Mouse (Mus musculus): ENCODE results near the gene Tjap1. TPM values are rescaled to one million over a fixed set of nuclear protein-coding genes. Genes with fewer than 3 reads are reported as not detected.

Gene Tjap1
- polyA plus RNA-seq, 1 experiment = 50.9 TPM

DNA sequence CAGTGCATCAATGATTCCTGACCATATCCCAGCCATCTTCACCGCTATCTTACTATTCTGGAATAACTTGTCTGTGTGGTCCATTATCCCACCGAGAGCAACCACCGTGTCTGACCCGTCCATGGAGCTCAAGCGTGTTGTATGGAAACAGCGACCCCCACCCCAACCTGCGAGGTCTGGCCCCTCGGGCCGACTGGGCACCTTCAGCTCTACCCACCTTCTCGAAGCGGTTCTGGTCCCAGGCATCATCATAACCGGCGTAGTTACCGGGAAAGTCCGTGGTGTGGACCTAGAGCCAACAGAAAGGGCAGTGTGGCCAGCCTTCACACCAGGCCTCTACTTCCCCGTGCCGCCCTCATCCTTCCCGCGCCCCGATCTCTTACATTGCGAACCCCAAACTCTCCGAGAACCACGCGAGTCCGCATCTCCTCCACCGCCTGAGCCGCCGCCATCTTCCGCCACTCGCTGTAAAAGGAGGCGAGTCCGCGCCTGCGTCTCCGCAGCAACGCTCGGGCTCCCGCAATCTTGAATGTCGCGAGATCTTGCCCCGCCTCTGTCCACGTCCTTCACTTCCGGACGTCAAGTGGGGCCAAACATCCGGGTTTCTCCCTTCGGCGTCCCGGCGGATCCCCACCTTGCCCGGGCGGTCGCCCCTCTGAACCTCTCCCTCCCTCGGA, 35.2 kb downstream of the Tjap1 start, which contains the start of the genes Polr1c and Yipf3:
Polr1c (minus strand) TSS at position 543 of the 677 bp plus-strand sequence.
Yipf3 (plus strand) TSS at position 569 of the 677 bp plus-strand sequence.
- TF ChIP-seq CEBPB (IDR thresholded peaks at IDR 0.05; ENCODE audit: insufficient read depth, poor library complexity, severe bottlenecking) (no peak), REST (IDR thresholded peaks at IDR 0.05; ENCODE audit: insufficient read depth, insufficient read length) (no peak), SRF (IDR thresholded peaks at IDR 0.05; ENCODE audit: control insufficient read depth, insufficient read length, low read depth) (peak; percentile 23), E2F4 (IDR thresholded peaks at IDR 0.05; ENCODE audit: insufficient read depth) (no peak), MYOG (IDR thresholded peaks at IDR 0.05; ENCODE audit: control insufficient read depth in 1 of 3, insufficient read depth in 1 of 3, insufficient read length in 2 of 3, low read depth in 2 of 3) (no peak), MYOD1 (IDR thresholded peaks at IDR 0.05; ENCODE audit: control insufficient read depth in 1 of 3, insufficient read length in 2 of 3, low read depth in 2 of 3) (no peak), TCF12 (IDR thresholded peaks at IDR 0.05; ENCODE audit: insufficient read depth, poor library complexity, severe bottlenecking) (no peak), USF1 (IDR thresholded peaks at IDR 0.05; ENCODE audit: low read depth) (no peak), MAX (IDR thresholded peaks at IDR 0.05; ENCODE audit: low read depth) (no peak), POLR2A (IDR thresholded peaks at IDR 0.05; ENCODE audit: insufficient read length, low read depth) (peak; percentile 95), TCF3 (IDR thresholded peaks at IDR 0.05; ENCODE audit: insufficient read length, low read depth) (no peak), POLR2AphosphoS2 (IDR thresholded peaks at IDR 0.05; ENCODE audit: insufficient read length, low read depth) (peak; percentile 93)
- Histone ChIP-seq H3K4me2 (ENCODE audit: low read depth) (peak within 1 kb of the TSS; percentile 97), H3K4me3 (peak within 1 kb of the TSS; percentile 81), H3K27me3 (ENCODE audit: control insufficient read depth, insufficient read depth, insufficient read length) (no peaks in the 10 kb centered on the region), H3K36me3 (ENCODE audit: control insufficient read depth, insufficient read depth) (peaks cover 7% of the 10 kb centered on the region), H3K79me2 (ENCODE audit: control insufficient read depth, insufficient read depth) (peaks cover 39% of the 10 kb centered on the region), H3ac (ENCODE audit: control insufficient read depth, insufficient read length) (peak within 1 kb of the TSS; percentile 75)

DNA sequence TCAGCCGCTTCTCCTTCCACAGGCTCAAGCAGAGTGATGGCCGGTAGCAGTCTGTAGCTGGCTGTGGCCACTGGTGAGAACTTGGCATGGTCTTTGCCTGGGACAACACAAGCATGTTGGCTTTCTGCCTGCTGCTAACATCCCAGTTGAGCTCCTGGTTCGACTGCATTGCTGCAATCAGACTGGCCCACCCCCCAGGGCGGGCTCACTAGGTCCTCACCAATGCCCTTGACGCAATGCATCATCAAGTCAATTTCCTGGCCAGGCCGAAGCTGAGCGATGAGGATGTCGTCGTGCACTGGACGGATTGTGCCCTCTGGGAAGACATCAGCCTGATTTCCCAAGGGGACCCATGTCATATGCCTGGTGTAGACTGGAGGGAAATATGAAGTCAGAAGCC, 38.2 kb downstream of the Tjap1 start:
- TF ChIP-seq POLR2AphosphoS2 (IDR thresholded peaks at IDR 0.05; ENCODE audit: insufficient read length, low read depth) (peak; percentile 70), SRF (IDR thresholded peaks at IDR 0.05; ENCODE audit: control insufficient read depth, insufficient read length, low read depth) (no peak), POLR2A (IDR thresholded peaks at IDR 0.05; ENCODE audit: insufficient read length, low read depth) (peak; percentile 30), MYOG (IDR thresholded peaks at IDR 0.05; ENCODE audit: control insufficient read depth in 1 of 3, insufficient read depth in 1 of 3, insufficient read length in 2 of 3, low read depth in 2 of 3) (no peak), E2F4 (IDR thresholded peaks at IDR 0.05; ENCODE audit: insufficient read depth) (no peak)

DNA sequence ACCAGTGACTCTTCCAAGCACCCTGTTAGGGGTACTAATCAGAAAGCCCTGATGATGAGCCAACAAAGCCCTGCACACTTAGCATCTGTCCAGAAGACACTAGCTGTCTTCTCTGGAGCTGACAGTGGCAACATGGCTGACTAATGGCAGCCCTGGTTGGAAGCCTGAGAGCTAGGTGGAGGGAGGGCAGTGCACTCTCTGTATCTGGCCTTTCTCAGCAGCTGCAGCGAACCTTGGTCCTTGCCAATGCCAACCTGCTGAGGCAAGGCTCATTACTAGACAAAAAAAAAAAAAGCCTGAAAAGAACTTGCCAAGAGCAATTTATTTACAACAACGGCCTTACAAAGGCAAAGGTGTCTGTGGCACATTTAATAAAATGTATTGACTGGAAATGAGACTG, 39.2 kb downstream of the Tjap1 start:
- H3ac ChIP-seq (ENCODE audit: control insufficient read depth, insufficient read length) = no peak overlapping the region

More for the DNA sequence above, 38.2 kb downstream of the Tjap1 start:
- no peak overlapping the region for H3K4me3 ChIP-seq
- H3K4me2 ChIP-seq (ENCODE audit: low read depth) = no peak overlapping the region
- peaks cover 21% of the 10 kb centered on the region for H3K36me3 ChIP-seq (ENCODE audit: control insufficient read depth, insufficient read depth)
- H3K79me2 ChIP-seq (ENCODE audit: control insufficient read depth, insufficient read depth) = peaks cover 38% of the 10 kb centered on the region
- H3ac ChIP-seq (ENCODE audit: control insufficient read depth, insufficient read length) = no peak overlapping the region
- no peaks in the 10 kb centered on the region for H3K27me3 ChIP-seq (ENCODE audit: control insufficient read depth, insufficient read depth, insufficient read length)

DNA sequence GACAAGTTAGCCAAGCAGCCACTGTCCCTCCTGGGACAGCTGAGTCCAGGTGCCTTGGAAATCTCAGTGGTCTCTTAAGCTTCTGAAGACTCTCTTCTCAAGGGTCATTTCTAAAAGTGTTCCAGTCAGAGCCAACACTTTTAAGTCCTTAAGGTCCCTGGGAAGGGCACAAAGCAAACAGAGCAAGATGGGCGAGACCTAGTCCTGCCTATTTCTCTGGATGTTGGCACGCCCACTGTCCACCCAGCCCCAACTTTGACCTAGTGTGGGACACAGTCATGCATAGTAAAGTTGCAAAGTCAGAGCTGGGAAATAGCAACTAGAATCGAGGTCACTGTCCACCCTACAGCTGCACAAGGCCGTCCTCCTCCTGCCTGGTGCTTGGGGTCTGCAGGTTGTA, 39.8 kb downstream of the Tjap1 start:
- Histone ChIP-seq H3K4me2 (ENCODE audit: low read depth) (no peak overlapping the region), H3K79me2 (ENCODE audit: control insufficient read depth, insufficient read depth) (peaks cover 22% of the 10 kb centered on the region), H3ac (ENCODE audit: control insufficient read depth, insufficient read length) (no peak overlapping the region), H3K27me3 (ENCODE audit: control insufficient read depth, insufficient read depth, insufficient read length) (no peaks in the 10 kb centered on the region), H3K4me3 (no peak overlapping the region), H3K36me3 (ENCODE audit: control insufficient read depth, insufficient read depth) (peaks cover 23% of the 10 kb centered on the region)
- TF ChIP-seq MAX (IDR thresholded peaks at IDR 0.05; ENCODE audit: low read depth) (no peak), POLR2AphosphoS2 (IDR thresholded peaks at IDR 0.05; ENCODE audit: insufficient read length, low read depth) (peak; percentile 51)

More for the DNA sequence above, 39.2 kb downstream of the Tjap1 start:
- no peak overlapping the region for H3K4me2 ChIP-seq (ENCODE audit: low read depth)
- TF ChIP-seq POLR2A (IDR thresholded peaks at IDR 0.05; ENCODE audit: insufficient read length, low read depth) (no peak), SRF (IDR thresholded peaks at IDR 0.05; ENCODE audit: control insufficient read depth, insufficient read length, low read depth) (no peak), TCF12 (IDR thresholded peaks at IDR 0.05; ENCODE audit: insufficient read depth, poor library complexity, severe bottlenecking) (no peak), REST (IDR thresholded peaks at IDR 0.05; ENCODE audit: insufficient read depth, insufficient read length) (no peak), TCF3 (IDR thresholded peaks at IDR 0.05; ENCODE audit: insufficient read length, low read depth) (no peak), POLR2AphosphoS2 (IDR thresholded peaks at IDR 0.05; ENCODE audit: insufficient read length, low read depth) (peak; percentile 40), MYOD1 (IDR thresholded peaks at IDR 0.05; ENCODE audit: control insufficient read depth in 1 of 3, insufficient read length in 2 of 3, low read depth in 2 of 3) (no peak)
- peaks cover 29% of the 10 kb centered on the region for H3K79me2 ChIP-seq (ENCODE audit: control insufficient read depth, insufficient read depth)
- H3K27me3 ChIP-seq (ENCODE audit: control insufficient read depth, insufficient read depth, insufficient read length) = no peaks in the 10 kb centered on the region
- H3K36me3 ChIP-seq (ENCODE audit: control insufficient read depth, insufficient read depth) = peaks cover 23% of the 10 kb centered on the region
- H3K4me3 ChIP-seq = no peak overlapping the region

DNA sequence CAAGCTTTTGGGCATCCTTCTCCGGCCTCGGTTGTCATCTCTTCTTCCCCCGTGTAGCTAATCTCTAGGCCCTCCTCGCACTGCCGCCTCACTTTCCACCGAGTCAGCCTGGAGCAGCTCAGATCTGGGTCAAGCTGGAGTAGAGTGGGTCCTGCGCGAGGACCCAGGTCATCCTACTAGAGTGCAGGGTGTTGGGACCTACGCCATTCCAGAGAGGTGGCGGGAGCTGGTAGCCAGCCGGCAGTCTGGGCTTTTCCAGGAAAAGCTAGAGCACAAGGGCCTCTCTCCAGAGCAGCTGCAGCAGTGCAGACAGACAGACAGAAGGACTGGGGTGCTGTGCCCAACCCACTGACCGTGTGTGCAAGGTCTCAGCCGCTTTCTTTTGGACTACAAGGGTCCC, 40.6 kb downstream of the Tjap1 start:
- TF ChIP-seq REST (IDR thresholded peaks at IDR 0.05; ENCODE audit: insufficient read depth, insufficient read length) (no peak), USF1 (IDR thresholded peaks at IDR 0.05; ENCODE audit: low read depth) (no peak), POLR2AphosphoS2 (IDR thresholded peaks at IDR 0.05; ENCODE audit: insufficient read length, low read depth) (peak; percentile 28), TCF12 (IDR thresholded peaks at IDR 0.05; ENCODE audit: insufficient read depth, poor library complexity, severe bottlenecking) (no peak), POLR2A (IDR thresholded peaks at IDR 0.05; ENCODE audit: insufficient read length, low read depth) (no peak), E2F4 (IDR thresholded peaks at IDR 0.05; ENCODE audit: insufficient read depth) (no peak)

More for the DNA sequence above, 40.6 kb downstream of the Tjap1 start:
- Histone ChIP-seq H3ac (ENCODE audit: control insufficient read depth, insufficient read length) (no peak overlapping the region), H3K36me3 (ENCODE audit: control insufficient read depth, insufficient read depth) (peaks cover 26% of the 10 kb centered on the region), H3K4me2 (ENCODE audit: low read depth) (no peak overlapping the region), H3K27me3 (ENCODE audit: control insufficient read depth, insufficient read depth, insufficient read length) (no peaks in the 10 kb centered on the region), H3K4me3 (no peak overlapping the region), H3K79me2 (ENCODE audit: control insufficient read depth, insufficient read depth) (peaks cover 16% of the 10 kb centered on the region)

All from myocyte (in vitro differentiated cells).